Mouse (Mus musculus): ENCODE results near the gene Gdi2. TPM values are rescaled to one million over a fixed set of nuclear protein-coding genes. Genes with fewer than 3 reads are reported as not detected.

The Gdi2 gene
- polyA plus RNA-seq, 1 experiment from 2014 or later: 435 TPM

DNA sequence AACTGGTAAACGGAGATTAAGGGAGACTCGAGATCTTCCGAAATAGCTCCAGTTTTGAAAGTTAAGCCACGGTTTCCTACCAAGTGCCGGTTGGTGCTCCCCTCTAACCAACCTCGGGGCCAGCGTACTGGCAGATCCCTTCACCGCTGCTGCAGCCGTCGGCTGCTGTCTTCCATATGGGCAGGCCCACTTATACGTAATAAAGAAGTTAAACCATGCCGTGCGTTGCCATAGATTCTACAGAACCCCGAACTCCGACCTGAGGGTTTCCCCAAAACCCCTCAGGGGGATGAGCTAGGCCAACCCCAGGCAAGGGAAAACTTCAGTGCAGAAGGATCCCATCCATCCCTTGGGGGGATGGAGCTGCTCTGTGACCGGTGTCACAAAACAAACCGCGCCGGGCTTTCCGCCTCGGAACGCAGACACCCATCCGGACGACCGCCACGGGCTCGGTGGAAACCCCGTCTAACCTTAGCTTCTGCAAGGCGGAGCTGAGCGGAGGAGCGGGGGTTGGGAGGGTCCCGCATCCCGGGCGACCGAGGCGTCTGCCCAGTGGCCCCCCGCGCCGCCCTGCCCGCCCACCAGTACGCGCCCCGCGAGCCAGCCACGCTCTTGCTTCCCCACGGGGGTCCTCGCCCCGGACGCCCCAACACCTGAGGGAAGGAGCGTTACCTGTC is 72.4 kb downstream of the Gdi2 start:
- under 1% methylated on average over 40 of the region's 50 CpGs for WGBS

DNA sequence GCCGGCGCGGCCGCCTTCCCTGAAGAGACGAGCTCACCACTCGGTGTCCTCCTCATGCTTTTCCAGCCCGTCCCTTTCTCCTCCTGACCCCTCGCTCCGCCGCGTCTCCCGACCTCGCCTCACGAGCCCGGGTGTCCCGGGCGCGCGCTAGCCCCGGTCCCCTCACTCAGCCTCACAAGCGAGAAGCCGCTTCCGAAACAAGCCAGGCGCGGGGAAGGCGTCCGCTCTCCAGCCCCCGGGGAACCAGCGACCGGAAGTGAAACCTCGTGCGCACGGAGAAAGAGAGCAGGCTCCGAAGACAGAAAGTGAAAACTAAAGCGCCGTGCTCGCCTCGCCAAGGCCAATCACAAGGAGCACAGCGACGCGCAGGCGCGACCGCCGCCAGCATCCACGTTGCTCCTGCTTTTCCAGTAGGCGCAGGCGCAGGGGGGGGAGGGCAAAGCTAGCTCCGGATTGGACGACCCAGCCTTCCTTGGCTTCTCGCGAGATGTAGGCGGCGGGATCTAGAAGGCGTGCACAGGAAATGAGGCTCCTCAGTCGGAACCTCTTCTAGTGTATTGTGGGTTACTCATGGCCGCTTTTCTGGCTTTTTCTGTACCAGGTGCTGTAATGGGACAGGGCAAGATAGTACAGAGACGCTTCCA is 73.1 kb downstream of the Gdi2 start, which contains the start of gene Fam208b:
Gene Fam208b, minus strand, starts transcription at position 314 of the 644 bp plus-strand sequence.
- H3K4me1 ChIP-seq (ENCODE audit: insufficient read depth, low read length): 0 out of 2 replicates have a peak, but pooled peaks cover 2% of the 10 kb centered on the region
- peak; percentile 100 for ATAC-seq (ENCODE audit: low FRiP score, low TSS enrichment)
- no peaks in the 10 kb centered on the region; the same call in 1 of the 2 replicates for H3K27me3 ChIP-seq (ENCODE audit: insufficient read depth, low read length)
- peak within 1 kb of the TSS; percentile 64 for H3K4me2 ChIP-seq (replicated peaks; ENCODE audit: low read depth, low read length)
- WGBS: 1% methylated on average over 58 of the region's 58 CpGs
- peak within 1 kb of the TSS; percentile 88 for H3K27ac ChIP-seq (ENCODE audit: low read length)
- peak within 1 kb of the TSS; percentile 88 for H3K9ac ChIP-seq (replicated peaks; ENCODE audit: low read length)
- H3K36me3 ChIP-seq (ENCODE audit: insufficient read depth, low read length): no peaks in the 10 kb centered on the region
- H3K9me3 ChIP-seq (ENCODE audit: low read length): peaks cover 6% of the 10 kb centered on the region; the same call in 1 of the 2 replicates
- H3K4me3 ChIP-seq (ENCODE audit: low read length): peak within 1 kb of the TSS; percentile 96

More for the DNA sequence above, 72.4 kb downstream of the Gdi2 start:
- Histone ChIP-seq H3K9me3 (ENCODE audit: low read length) (peaks cover 6% of the 10 kb centered on the region; the same call in 1 of the 2 replicates), H3K4me3 (ENCODE audit: low read length) (peak overlapping the region; percentile 96), H3K36me3 (ENCODE audit: insufficient read depth, low read length) (no peaks in the 10 kb centered on the region), H3K27ac (ENCODE audit: low read length) (peak overlapping the region; percentile 88), H3K4me1 (ENCODE audit: insufficient read depth, low read length) (0 out of 2 replicates have a peak, but pooled peaks cover 2% of the 10 kb centered on the region), H3K9ac (replicated peaks; ENCODE audit: low read length) (peak overlapping the region; percentile 88), H3K27me3 (ENCODE audit: insufficient read depth, low read length) (no peaks in the 10 kb centered on the region; the same call in 1 of the 2 replicates), H3K4me2 (replicated peaks; ENCODE audit: low read depth, low read length) (peak overlapping the region; percentile 64)
- peak; percentile 7 for ATAC-seq (ENCODE audit: low FRiP score, low TSS enrichment)

Other genes starting within 250 kb of the Gdi2 start
- gene Fam208b, start 73.0 kb downstream of the Gdi2 start, polyA plus RNA-seq (2015; fragmentation: Nextera tagmentation; extraction: Ambion mirVana): 12.7 and 15.5 TPM in 2 replicates
- gene Asb13, start 96.0 kb downstream of the Gdi2 start, polyA plus RNA-seq (2015; fragmentation: Nextera tagmentation; extraction: Ambion mirVana): 16.0 and 19.8 TPM in 2 replicates